Mouse (Mus musculus): ENCODE results near the gene Dgat2.
A peak's percentile ranks its signal among the peaks of the same experiment; 100 is the strongest.

Dgat2 gene

GRCm38 (mm10) chr7:99182432-99183172, at the start of gene Dgat2:
TSS of gene Dgat2 (minus strand) at chr7:99182719.
- peak; percentile 93 for DNase-seq

- no peak for DNase-seq
Measured at GRCm38 (mm10) chr7:99230061-99230747, 47.7 kb upstream of the Dgat2 start.

- peak; percentile 13 for DNase-seq
Measured at GRCm38 (mm10) chr7:99229411-99229810, 46.9 kb upstream of the Dgat2 start.

- no peak for DNase-seq
Measured at GRCm38 (mm10) chr7:99228825-99229224, 46.3 kb upstream of the Dgat2 start.

- DNase-seq, result no peak
Measured at GRCm38 (mm10) chr7:99227267-99227666, 44.7 kb upstream of the Dgat2 start.

GRCm38 (mm10) chr7:99226662-99227061, 44.1 kb upstream of the Dgat2 start:
- DNase-seq, result no peak

- DNase-seq, result no peak
Measured at GRCm38 (mm10) chr7:99225421-99225820, 42.9 kb upstream of the Dgat2 start.

- DNase-seq, result no peak
Measured at GRCm38 (mm10) chr7:99224648-99225190, 42.2 kb upstream of the Dgat2 start.

GRCm38 (mm10) chr7:99224225-99224624, 41.7 kb upstream of the Dgat2 start:
- no peak for DNase-seq

GRCm38 (mm10) chr7:99217338-99218074, 35.0 kb upstream of the Dgat2 start:
- DNase-seq, result no peak

- DNase-seq, result no peak
Measured at GRCm38 (mm10) chr7:99215347-99215855, 32.9 kb upstream of the Dgat2 start.

GRCm38 (mm10) chr7:99214621-99215185, 32.2 kb upstream of the Dgat2 start:
- no peak for DNase-seq

GRCm38 (mm10) chr7:99213686-99214085, 31.2 kb upstream of the Dgat2 start:
- no peak for DNase-seq

GRCm38 (mm10) chr7:99213056-99213455, 30.5 kb upstream of the Dgat2 start:
- DNase-seq, result no peak

GRCm38 (mm10) chr7:99208704-99209103, 26.2 kb upstream of the Dgat2 start:
- DNase-seq, result no peak

- no peak for DNase-seq
Measured at GRCm38 (mm10) chr7:99206364-99206763, 23.8 kb upstream of the Dgat2 start.

GRCm38 (mm10) chr7:99202163-99202562, 19.6 kb upstream of the Dgat2 start:
- no peak for DNase-seq

GRCm38 (mm10) chr7:99200290-99200689, 17.8 kb upstream of the Dgat2 start:
- no peak for DNase-seq

- no peak for DNase-seq
Measured at GRCm38 (mm10) chr7:99199451-99200175, 17.1 kb upstream of the Dgat2 start.

- no peak for DNase-seq
Measured at GRCm38 (mm10) chr7:99198811-99199210, 16.3 kb upstream of the Dgat2 start.

GRCm38 (mm10) chr7:99194511-99194910, 12.0 kb upstream of the Dgat2 start:
- no peak for DNase-seq

- no peak for DNase-seq
Measured at GRCm38 (mm10) chr7:99193926-99194325, 11.4 kb upstream of the Dgat2 start.
